Comparison of ENCODE assay signal across 28 mouse cellular contexts in the genomic region with DNA sequence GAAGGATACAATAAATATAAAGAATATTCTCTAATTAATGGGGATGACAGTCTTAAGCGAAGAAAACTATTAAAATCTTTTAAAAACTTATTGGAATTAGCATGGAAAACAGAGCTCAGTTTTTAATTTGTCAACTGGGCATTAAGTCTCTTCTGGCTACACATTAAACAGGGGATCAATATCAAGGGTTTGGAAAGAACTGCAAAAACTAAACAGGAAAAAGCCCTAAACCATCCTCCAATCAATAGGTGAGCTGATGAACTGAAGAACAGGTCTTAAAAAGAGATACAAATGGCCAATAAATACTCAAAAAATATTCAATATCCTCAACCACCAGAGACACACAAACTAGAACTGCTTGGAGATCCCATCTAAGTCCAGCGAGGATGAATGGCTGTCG. TPM values are rescaled to one million over a fixed set of nuclear protein-coding genes. Genes with fewer than 3 reads are reported as not detected.
"Had no signal": no experiment of that assay in that cellular context is flagged by ENCODE, and none has a peak within 500 bp of the region (broad histone marks: within the 10 kb centered on the region; RNA-seq: fewer than 3 reads in every experiment).

No protein-coding gene starts in this region.

- ATAC-seq: forebrain, embryonic 13.5 days; forebrain, embryonic 14.5 days; forebrain, embryonic 15.5 days; forebrain, embryonic 16.5 days; forebrain, postnatal 0 days had no signal

- DNase-seq: cerebellum, adult 2 months; cerebellum, adult 8-10 months; cerebellum, adult 9-10 months; cerebellum, adult 9-11 months; cerebellum, postnatal 10 days; cerebellum, postnatal 14 days; cerebellum, postnatal 25 days; cerebellum, postnatal 36 days; embryo, embryonic 11 days; forebrain, postnatal 0 days; gastrocnemius, adult 2 months; gastrocnemius, postnatal 10 days; gastrocnemius, postnatal 14 days; gastrocnemius, postnatal 25 days; gastrocnemius, postnatal 36 days; heart, adult 18-20 months had no signal

- H3K4me3 ChIP-seq: embryonic facial prominence, embryonic 10.5 days; embryonic facial prominence, embryonic 12.5 days; embryonic facial prominence, embryonic 13.5 days; embryonic facial prominence, embryonic 15.5 days; erythroblast, embryonic 14.5 days; forebrain, embryonic 10.5 days; forebrain, embryonic 12.5 days; forebrain, embryonic 13.5 days; forebrain, embryonic 15.5 days; gastrocnemius, adult 2 months had no signal

- H3K27ac ChIP-seq: embryonic facial prominence, embryonic 10.5 days; embryonic facial prominence, embryonic 12.5 days; embryonic facial prominence, embryonic 13.5 days; embryonic facial prominence, embryonic 15.5 days; forebrain, embryonic 10.5 days; forebrain, embryonic 12.5 days; forebrain, embryonic 13.5 days; forebrain, embryonic 15.5 days; gastrocnemius, adult 2 months had no signal

- H3K9me3 ChIP-seq: embryonic facial prominence, embryonic 10.5 days; embryonic facial prominence, embryonic 12.5 days; embryonic facial prominence, embryonic 13.5 days; embryonic facial prominence, embryonic 15.5 days; forebrain, embryonic 10.5 days; forebrain, embryonic 12.5 days; forebrain, embryonic 13.5 days; forebrain, embryonic 15.5 days had no signal

- H3K27me3 ChIP-seq: embryonic facial prominence, embryonic 12.5 days; embryonic facial prominence, embryonic 13.5 days; embryonic facial prominence, embryonic 15.5 days; forebrain, embryonic 12.5 days; forebrain, embryonic 13.5 days; forebrain, embryonic 15.5 days had no signal

- H3K9ac ChIP-seq: embryonic facial prominence, embryonic 12.5 days; embryonic facial prominence, embryonic 13.5 days; embryonic facial prominence, embryonic 15.5 days; forebrain, embryonic 12.5 days; forebrain, embryonic 13.5 days; forebrain, embryonic 15.5 days; forebrain, postnatal 0 days had no signal

- H3K4me2 ChIP-seq: embryonic facial prominence, embryonic 12.5 days; embryonic facial prominence, embryonic 13.5 days; embryonic facial prominence, embryonic 15.5 days; forebrain, embryonic 12.5 days; forebrain, embryonic 13.5 days; forebrain, embryonic 15.5 days had no signal

- H3K4me1 ChIP-seq: forebrain, embryonic 12.5 days; forebrain, embryonic 13.5 days; forebrain, embryonic 15.5 days had no signal

- H3K36me3 ChIP-seq: embryonic facial prominence, embryonic 10.5 days; embryonic facial prominence, embryonic 12.5 days; embryonic facial prominence, embryonic 13.5 days; embryonic facial prominence, embryonic 15.5 days; forebrain, embryonic 10.5 days; forebrain, embryonic 12.5 days; forebrain, embryonic 15.5 days had no signal

RNA-seq across cellular contexts. Expression of gene Stard13, which starts 56.5 kb away (rescaled TPM):
- total RNA-seq: granulocyte monocyte progenitor cell, adult 5-6 weeks had no signal
